In genomic region chr7:49246240-49246578, GRCm38 (mm10) we compare ENCODE assay signal across 8 mouse cellular contexts.
DNase-seq lines count a peak whose midpoint lies in the region; ATAC-seq and TF ChIP-seq lines count a peak whose summit lies in the region.

No protein-coding gene starts in this region.

- TF ChIP-seq POLR2A in ES-Bruce4 (IDR thresholded peaks at IDR 0.05; ENCODE audit: insufficient read depth, low read length): no peak

- H3K9ac ChIP-seq in heart, embryonic 12.5 days: peak overlapping the region; percentile 87
- 0 out of 2 replicates have a peak overlapping the region, but pooled peaks have one; percentile 2 for H3K9ac ChIP-seq in ES-Bruce4 (ENCODE audit: low read depth, poor library complexity, severe bottlenecking)
- H3K9ac ChIP-seq in forebrain, postnatal 0 days: peak overlapping the region; percentile 76

- H3K4me3 ChIP-seq in heart, embryonic 12.5 days: peak overlapping the region; percentile 70
- H3K4me3 ChIP-seq in ES-Bruce4 (ENCODE audit: low read depth, low read length): peak overlapping the region; percentile 88
- peak overlapping the region; percentile 68 for H3K4me3 ChIP-seq in forebrain, postnatal 0 days (ENCODE audit: low read depth, low read length)

- TF ChIP-seq EP300 in ES-Bruce4 (IDR thresholded peaks at IDR 0.05; ENCODE audit: insufficient read depth, low read depth, low read length): no peak

- WGBS in heart, embryonic 12.5 days: under 1% methylated on average over 31 of the region's 31 CpGs
- WGBS in forebrain, postnatal 0 days: 0% methylated on average over 31 of the region's 31 CpGs

- H3K4me2 ChIP-seq in heart, embryonic 12.5 days: peak overlapping the region; percentile 97
- peak overlapping the region; percentile 87 for H3K4me2 ChIP-seq in forebrain, postnatal 0 days (ENCODE audit: low read depth)

- TF ChIP-seq CTCF in ES-Bruce4 (IDR thresholded peaks at IDR 0.05; ENCODE audit: low read depth, low read length): no peak
- no peak for TF ChIP-seq CTCF in forebrain, postnatal 0 days (IDR thresholded peaks at IDR 0.05; ENCODE audit: low read depth)

- H3K36me3 ChIP-seq in heart, embryonic 12.5 days: no peaks in the 10 kb centered on the region
- H3K36me3 ChIP-seq in ES-Bruce4 (ENCODE audit: control insufficient read depth, insufficient read depth, low read length, poor library complexity, severe bottlenecking): no peaks in the 10 kb centered on the region
- H3K36me3 ChIP-seq in forebrain, postnatal 0 days (ENCODE audit: insufficient read depth): no peaks in the 10 kb centered on the region

- peaks cover 47% of the 10 kb centered on the region for H3K4me1 ChIP-seq in heart, embryonic 12.5 days (replicated peaks)
- H3K4me1 ChIP-seq in ES-Bruce4 (ENCODE audit: control insufficient read depth, insufficient read depth, low read length): no peaks in the 10 kb centered on the region
- peaks cover 18% of the 10 kb centered on the region for H3K4me1 ChIP-seq in forebrain, postnatal 0 days (ENCODE audit: insufficient read depth)

- H3K9me3 ChIP-seq in heart, embryonic 12.5 days (replicated peaks): no peaks in the 10 kb centered on the region
- H3K9me3 ChIP-seq in ES-Bruce4 (replicated peaks; ENCODE audit: control insufficient read depth, insufficient read depth, low read length, poor library complexity, severe bottlenecking): no peaks in the 10 kb centered on the region
- no peaks in the 10 kb centered on the region for H3K9me3 ChIP-seq in forebrain, postnatal 0 days (ENCODE audit: low read length)

- peaks cover 12% of the 10 kb centered on the region for H3K27me3 ChIP-seq in heart, embryonic 12.5 days (replicated peaks)
- H3K27me3 ChIP-seq in ES-Bruce4 (ENCODE audit: control insufficient read depth, insufficient read depth, low read length, poor library complexity, severe bottlenecking): no peaks in the 10 kb centered on the region
- H3K27me3 ChIP-seq in forebrain, postnatal 0 days (ENCODE audit: insufficient read depth, low read length): no peaks in the 10 kb centered on the region

- DNase-seq in heart, adult 11 months: no peak
- DNase-seq in forebrain, postnatal 0 days: no peak
- no peak for DNase-seq in adipocyte (ENCODE audit: low spot score)
- no peak for DNase-seq in spleen, postnatal 10 days (ENCODE audit: low spot score in 2 of 2)
- DNase-seq in kidney, adult 18-20 months: no peak

- H3K27ac ChIP-seq in heart, embryonic 12.5 days (ENCODE audit: poor library complexity, severe bottlenecking): peak overlapping the region; percentile 84
- H3K27ac ChIP-seq in ES-Bruce4 (ENCODE audit: insufficient read depth, low read length): no peak overlapping the region
- H3K27ac ChIP-seq in forebrain, postnatal 0 days (ENCODE audit: low read depth, low read length): peak overlapping the region; percentile 88

- peak; percentile 20; the same call in 1 of the 2 replicates for ATAC-seq in heart, embryonic 12.5 days (ENCODE audit: insufficient number of reproducible peaks, low FRiP score)
- no peak; the same call in 1 of the 2 replicates for ATAC-seq in forebrain, postnatal 0 days
- 0 out of 2 replicates have a peak, but pooled peaks have one; percentile 2 for ATAC-seq in megakaryocyte, adult 5-6 weeks (ENCODE audit: poor library complexity, severe bottlenecking)

Comparison
In these comparisons a context has a peak if more than half of its experiments do, and no peak if none do; other contexts are left out.
1. H3K9ac ChIP-seq: peak in every context shown above with its lines; median percentile 87 in heart, embryonic 12.5 days; 76 in forebrain, postnatal 0 days; 2 in ES-Bruce4.